Mouse (Mus musculus): ENCODE data around the gene Rbl1. TPM values are rescaled to one million over a fixed set of nuclear protein-coding genes. Genes with fewer than 3 reads are reported as not detected.
"Not testable (repeated sequence)": the region's sequence is repeated elsewhere in the genome, so short reads cannot be mapped to it uniquely, and the experiment has no call there.

The Rbl1 gene
- total RNA-seq, 2 experiments from 2014 or later: 8.7 to 9.2 TPM

GRCm38 (mm10) chr2:157173555-157173954, 30.8 kb downstream of the Rbl1 start:
- DNase-seq: no peak
- intact Hi-C loops (cut with DNase I): no loop called here

- intact Hi-C loops (cut with DNase I): no loop called here
- DNase-seq: no peak
Observed at GRCm38 (mm10) chr2:157172984-157173383, 31.4 kb downstream of the Rbl1 start.

GRCm38 (mm10) chr2:157170626-157171025, 33.7 kb downstream of the Rbl1 start:
- no peak for DNase-seq
- intact Hi-C loops (cut with DNase I): no loop called here

GRCm38 (mm10) chr2:157170166-157170565, 34.2 kb downstream of the Rbl1 start:
- intact Hi-C loops (cut with DNase I): no loop called here
- DNase-seq: no peak

- no peak for DNase-seq
- intact Hi-C loops (cut with DNase I): no loop called here
Observed at GRCm38 (mm10) chr2:157166371-157167080, 37.8 kb downstream of the Rbl1 start.

- intact Hi-C loops (cut with DNase I); DNase-seq: not testable (repeated sequence)
Observed at GRCm38 (mm10) chr2:157165312-157166224, 38.8 kb downstream of the Rbl1 start.

GRCm38 (mm10) chr2:157164101-157164500, 40.2 kb downstream of the Rbl1 start:
- intact Hi-C loops (cut with DNase I): no loop called here

GRCm38 (mm10) chr2:157156079-157156478, 48.3 kb downstream of the Rbl1 start:
- DNase-seq: no peak

More at GRCm38 (mm10) chr2:157164101-157164500, 40.2 kb downstream of the Rbl1 start:
- no peak for DNase-seq

GRCm38 (mm10) chr2:157153235-157153634, 51.1 kb downstream of the Rbl1 start:
- no peak for DNase-seq
- intact Hi-C loops (cut with DNase I): no loop called here

More at GRCm38 (mm10) chr2:157156079-157156478, 48.3 kb downstream of the Rbl1 start:
- intact Hi-C loops (cut with DNase I): no loop called here

- intact Hi-C loops (cut with DNase I): no loop called here
- DNase-seq: no peak
Observed at GRCm38 (mm10) chr2:157148417-157148816, 55.9 kb downstream of the Rbl1 start.

- no peak for DNase-seq
- intact Hi-C loops (cut with DNase I): no loop called here
Observed at GRCm38 (mm10) chr2:157147397-157148020, 56.8 kb downstream of the Rbl1 start.

GRCm38 (mm10) chr2:157145173-157145572, 59.2 kb downstream of the Rbl1 start:
- intact Hi-C loops (cut with DNase I): no loop called here
- DNase-seq: no peak

- intact Hi-C loops (cut with DNase I): no loop called here
Observed at GRCm38 (mm10) chr2:157144132-157144531, 60.2 kb downstream of the Rbl1 start.

GRCm38 (mm10) chr2:157141962-157142361, 62.4 kb downstream of the Rbl1 start:
- no peak for DNase-seq
- intact Hi-C loops (cut with DNase I): no loop called here

More at GRCm38 (mm10) chr2:157144132-157144531, 60.2 kb downstream of the Rbl1 start:
- no peak for DNase-seq

GRCm38 (mm10) chr2:157139251-157139802, 65.0 kb downstream of the Rbl1 start:
- intact Hi-C loops (cut with DNase I): no loop called here
- DNase-seq: no peak

GRCm38 (mm10) chr2:157138808-157139207, 65.5 kb downstream of the Rbl1 start:
- intact Hi-C loops (cut with DNase I): no loop called here
- no peak for DNase-seq

GRCm38 (mm10) chr2:157137959-157138731, 66.2 kb downstream of the Rbl1 start:
- no peak for DNase-seq
- intact Hi-C loops (cut with DNase I): no loop called here

GRCm38 (mm10) chr2:157136646-157137045, 67.7 kb downstream of the Rbl1 start:
- DNase-seq: no peak
- intact Hi-C loops (cut with DNase I): no loop called here

- no peak for DNase-seq
- intact Hi-C loops (cut with DNase I): no loop called here
Observed at GRCm38 (mm10) chr2:157136176-157136575, 68.2 kb downstream of the Rbl1 start.

GRCm38 (mm10) chr2:157135529-157136120, 68.7 kb downstream of the Rbl1 start:
- peak in 1 of 2 experiments; percentile 6 for DNase-seq
- intact Hi-C loops (cut with DNase I): no loop called here

Measured in heart, postnatal 10 days (tissue).